Mouse (Mus musculus) forebrain, embryonic 11.5 days (tissue): ENCODE measurements around the gene Ikbke. TPM values are rescaled to one million over a fixed set of nuclear protein-coding genes. Genes with fewer than 3 reads are reported as not detected.

Source experiments
- ATAC-seq: fragments of 200-750 bp; cut with Nextera tagmentation; replicated peaks from 2 replicates; pipeline ENCODE4 v1.8.0; 2017; ENCODE audit warnings: moderate TSS enrichment; ENCODE audit not compliant: low FRiP score
- DNase-seq: peaks from one replicate; pipeline ENCODE4 v3.0.0-alpha.2; 2017; ENCODE audit warnings: low spot score
- H3K27ac ChIP-seq: fragments of 300-500 bp; sonication (generic); 2 replicates; pipeline ENCODE4 v1.5.1; 2014; ENCODE audit warnings: low read depth, low read length
- H3K27me3 ChIP-seq: fragments of 300-500 bp; sonication (generic); 2 replicates; pipeline ENCODE4 v1.6.1; 2014; ENCODE audit warnings: mild to moderate bottlenecking, low read length, mixed read lengths; ENCODE audit not compliant: control insufficient read depth, insufficient read depth
- H3K36me3 ChIP-seq: fragments of 300-500 bp; sonication (generic); 2 replicates; pipeline ENCODE4 v1.6.1; 2014; ENCODE audit warnings: mild to moderate bottlenecking, low read length, moderate library complexity, mixed read lengths; ENCODE audit not compliant: control insufficient read depth, insufficient read depth
- H3K4me1 ChIP-seq: fragments of 300-500 bp; sonication (generic); replicated peaks from 2 replicates; pipeline ENCODE4 v1.6.1; 2014; ENCODE audit warnings: low read length, mixed read lengths; ENCODE audit not compliant: control insufficient read depth, insufficient read depth
- H3K4me2 ChIP-seq: fragments of 300-500 bp; sonication (generic); 2 replicates; pipeline ENCODE4 v1.6.1; 2014; ENCODE audit warnings: low read depth, mild to moderate bottlenecking, low read length, moderate library complexity, mixed read lengths; ENCODE audit not compliant: severe bottlenecking
- H3K4me3 ChIP-seq: fragments of 300-500 bp; sonication (generic); 2 replicates; pipeline ENCODE4 v1.5.1; 2014; ENCODE audit warnings: low read depth, low read length
- H3K9ac ChIP-seq: fragments of 300-500 bp; sonication (generic); 2 replicates; pipeline ENCODE4 v1.6.1; 2014; ENCODE audit warnings: low read length
- H3K9me3 ChIP-seq: fragments of 300-500 bp; sonication (generic); 2 replicates; pipeline ENCODE4 v1.6.1; 2016; ENCODE audit warnings: low read length, mixed read lengths; ENCODE audit not compliant: control insufficient read depth
- WGBS: fragments of 180-500 bp; shearing (Covaris S2); extraction: QIAGEN DNeasy Blood & Tissue Kit; methylation state at CpG from one replicate; pipeline ENCODE4 v1.1.7; 2014; 5-methylcytosine and 5-hydroxymethylcytosine counted together
- polyA plus RNA-seq: library from polyadenylated mRNA; unstranded; fragments of >200 nt; fragmentation: Nextera tagmentation; extraction: Ambion mirVana; gene quantifications from 2 replicates; pipeline ENCODE4 v1.2.1, GENCODE M21; 2014

Gene Ikbke
- polyA plus RNA-seq, 1 experiment from 2014 or later: 0.83 TPM

- ATAC-seq: no peak
- no peak for DNase-seq
- H3K4me2 ChIP-seq: no peak overlapping the region
- H3K9me3 ChIP-seq: no peaks in the 10 kb centered on the region
- H3K36me3 ChIP-seq: no peaks in the 10 kb centered on the region
- no peaks in the 10 kb centered on the region for H3K27me3 ChIP-seq
- H3K27ac ChIP-seq: no peak overlapping the region
- WGBS: 87% methylated on average over 5 of the region's 5 CpGs
- H3K9ac ChIP-seq: no peak overlapping the region
- no peaks in the 10 kb centered on the region for H3K4me1 ChIP-seq
- H3K4me3 ChIP-seq: no peak overlapping the region
Measured at GRCm38 (mm10) chr1:131206342-131206741, 73.1 kb downstream of the Ikbke start.

DNA sequence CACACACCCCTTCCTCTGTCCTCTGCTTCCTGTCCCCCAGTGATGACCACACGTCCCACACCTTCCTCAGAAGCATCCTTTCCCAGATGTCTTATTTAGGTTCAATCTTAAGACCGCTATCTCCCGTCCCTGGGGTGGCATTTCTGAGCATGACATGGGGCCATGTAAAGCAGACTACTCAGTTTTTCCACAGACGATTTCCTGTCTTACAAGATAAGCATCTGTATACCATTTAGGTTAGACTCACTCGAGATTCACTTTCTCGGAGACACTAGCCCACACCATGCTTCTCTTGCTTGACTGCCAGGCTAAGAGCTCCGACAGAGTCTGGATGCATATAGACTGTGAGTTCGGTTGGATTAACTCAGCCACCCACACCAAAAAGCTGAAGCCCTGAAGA is 74.9 kb downstream of the Ikbke start:
- DNase-seq: no peak
- Histone ChIP-seq H3K27ac (no peak overlapping the region), H3K9ac (no peak overlapping the region), H3K4me2 (no peak overlapping the region), H3K27me3 (no peaks in the 10 kb centered on the region), H3K9me3 (no peaks in the 10 kb centered on the region), H3K4me1 (no peaks in the 10 kb centered on the region), H3K4me3 (no peak overlapping the region), H3K36me3 (no peaks in the 10 kb centered on the region)
- ATAC-seq: no peak
- WGBS: 83% methylated on average over 8 of the region's 8 CpGs

Other genes starting within 250 kb of the Ikbke start
- gene Mapkapk2, start 181.8 kb downstream of the Ikbke start, polyA plus RNA-seq: 52.3 and 57.8 TPM in 2 replicates
- gene Dyrk3, start 141.3 kb downstream of the Ikbke start, polyA plus RNA-seq: 17.1 and 20.8 TPM in 2 replicates
- gene Eif2d, start 126.4 kb downstream of the Ikbke start, polyA plus RNA-seq: 61.8 and 68.5 TPM in 2 replicates
- 0.95 and 1.3 TPM in 2 replicates for gene Rassf5, start 34.3 kb downstream of the Ikbke start, polyA plus RNA-seq
- 19.4 and 24.8 TPM in 2 replicates for gene Srgap2, start 247.7 kb upstream of the Ikbke start, polyA plus RNA-seq
- 5.6 and 5.9 TPM in 2 replicates for gene Fam72a, start 248.3 kb upstream of the Ikbke start, polyA plus RNA-seq